Mouse (Mus musculus) intestine, embryonic 14.5 days (tissue): ENCODE results near the gene Cxcr5. TPM values are rescaled to one million over a fixed set of nuclear protein-coding genes. Genes with fewer than 3 reads are reported as not detected.

Source experiments
- ATAC-seq: fragments of 200-750 bp; cut with Nextera tagmentation; replicated peaks from 2 replicates; pipeline ENCODE4 v1.8.0; 2017; ENCODE audit warnings: low read depth, moderate number of reproducible peaks, moderate TSS enrichment, moderate library complexity; ENCODE audit not compliant: low FRiP score, low TSS enrichment
- DNase-seq: peaks from one replicate; pipeline ENCODE4 v3.0.0-alpha.2; 2018; ENCODE audit warnings: low spot score
- H3K27ac ChIP-seq: fragments of 300-500 bp; sonication (generic); 2 replicates; pipeline ENCODE4 v1.5.1; 2014; ENCODE audit warnings: low read depth, mild to moderate bottlenecking, control low read depth
- H3K27me3 ChIP-seq: fragments of 300-500 bp; sonication (generic); replicated peaks from 2 replicates; pipeline ENCODE4 v1.6.1; 2014; ENCODE audit warnings: low read length, control low read depth; ENCODE audit not compliant: control insufficient read depth, insufficient read depth
- H3K36me3 ChIP-seq: fragments of 300-500 bp; sonication (generic); 2 replicates; pipeline ENCODE4 v1.6.1; 2014; ENCODE audit warnings: low read length, control low read depth; ENCODE audit not compliant: control insufficient read depth, insufficient read depth
- H3K4me1 ChIP-seq: fragments of 300-500 bp; sonication (generic); replicated peaks from 2 replicates; pipeline ENCODE4 v1.6.1; 2014; ENCODE audit warnings: low read length, control low read depth, mixed read lengths; ENCODE audit not compliant: control insufficient read depth, insufficient read depth
- H3K4me2 ChIP-seq: fragments of 300-500 bp; sonication (generic); 2 replicates; pipeline ENCODE4 v1.6.1; 2014; ENCODE audit warnings: low read length
- H3K4me3 ChIP-seq: fragments of 300-500 bp; sonication (generic); 2 replicates; pipeline ENCODE4 v1.5.1; 2014; ENCODE audit warnings: low read depth, low read length, control low read depth, mixed read lengths
- H3K9ac ChIP-seq: fragments of 300-500 bp; sonication (generic); 2 replicates; pipeline ENCODE4 v1.6.1; 2014; ENCODE audit warnings: mild to moderate bottlenecking, low read length
- H3K9me3 ChIP-seq: fragments of 300-500 bp; sonication (generic); 2 replicates; pipeline ENCODE4 v1.6.1; 2016; ENCODE audit warnings: low read length, control low read depth; ENCODE audit not compliant: control insufficient read depth
- WGBS: fragments of 180-500 bp; shearing (Covaris S2); extraction: QIAGEN DNeasy Blood & Tissue Kit; methylation state at CpG from one replicate; pipeline ENCODE4 v1.1.7; 2014; 5-methylcytosine and 5-hydroxymethylcytosine counted together
- polyA plus RNA-seq: library from polyadenylated mRNA; unstranded; fragments of >200 nt; fragmentation: Nextera tagmentation; extraction: Ambion mirVana; gene quantifications from 2 replicates; pipeline ENCODE4 v1.2.1, GENCODE M21; 2014

Cxcr5 gene
- polyA plus RNA-seq, 1 experiment from 2014 or later: 0.89 TPM

- H3K4me1 ChIP-seq: no peaks in the 10 kb centered on the region
- 78% methylated on average over 6 of the region's 6 CpGs for WGBS
- no peaks in the 10 kb centered on the region for H3K36me3 ChIP-seq
- DNase-seq (no peak), ATAC-seq (no peak)
- no peaks in the 10 kb centered on the region for H3K9me3 ChIP-seq
- no peak overlapping the region for H3K9ac ChIP-seq
- no peak overlapping the region for H3K4me2 ChIP-seq
- no peak overlapping the region for H3K4me3 ChIP-seq
- no peak overlapping the region for H3K27ac ChIP-seq
- H3K27me3 ChIP-seq: no peaks in the 10 kb centered on the region
Measured at GRCm38 (mm10) chr9:44565367-44565766, 3.7 kb upstream of the Cxcr5 start.

GRCm38 (mm10) chr9:44562936-44563335, 1.3 kb upstream of the Cxcr5 start:
- H3K27ac ChIP-seq: no peak overlapping the region
- ATAC-seq (no peak), DNase-seq (no peak)
- no peak overlapping the region for H3K4me3 ChIP-seq
- no peaks in the 10 kb centered on the region for H3K9me3 ChIP-seq
- no peak overlapping the region for H3K9ac ChIP-seq
- no peaks in the 10 kb centered on the region for H3K27me3 ChIP-seq
- 57% methylated on average over 12 of the region's 12 CpGs for WGBS
- no peaks in the 10 kb centered on the region for H3K4me1 ChIP-seq
- H3K36me3 ChIP-seq: no peaks in the 10 kb centered on the region
- no peak overlapping the region for H3K4me2 ChIP-seq

- Histone ChIP-seq H3K9me3 (no peaks in the 10 kb centered on the region), H3K27me3 (no peaks in the 10 kb centered on the region), H3K4me1 (no peaks in the 10 kb centered on the region), H3K36me3 (no peaks in the 10 kb centered on the region), H3K4me2 (no peak overlapping the region), H3K4me3 (no peak overlapping the region), H3K27ac (no peak overlapping the region), H3K9ac (no peak overlapping the region)
- WGBS: 74% methylated on average over 8 of the region's 8 CpGs
- 0 out of 2 replicates have a peak, but pooled peaks have one; percentile 47 for ATAC-seq
- peak; percentile 55 for DNase-seq
Measured at GRCm38 (mm10) chr9:44552161-44552560, 9.5 kb downstream of the Cxcr5 start.

- Histone ChIP-seq H3K4me3 (no peak overlapping the region), H3K27me3 (no peaks in the 10 kb centered on the region), H3K4me2 (no peak overlapping the region), H3K27ac (no peak overlapping the region), H3K4me1 (no peaks in the 10 kb centered on the region), H3K9me3 (no peaks in the 10 kb centered on the region), H3K9ac (no peak overlapping the region), H3K36me3 (no peaks in the 10 kb centered on the region)
- ATAC-seq (no peak), DNase-seq (no peak)
- WGBS: 81% methylated on average over 10 of the region's 10 CpGs
Measured at GRCm38 (mm10) chr9:44551138-44551537, 10.5 kb downstream of the Cxcr5 start.

- H3K4me3 ChIP-seq: no peak overlapping the region
- 92% methylated on average over 8 of the region's 8 CpGs for WGBS
- H3K27ac ChIP-seq: no peak overlapping the region
- no peak overlapping the region for H3K9ac ChIP-seq
- H3K36me3 ChIP-seq: no peaks in the 10 kb centered on the region
- H3K4me2 ChIP-seq: no peak overlapping the region
- H3K4me1 ChIP-seq: no peaks in the 10 kb centered on the region
- ATAC-seq (no peak), DNase-seq (no peak)
- H3K27me3 ChIP-seq: no peaks in the 10 kb centered on the region
- H3K9me3 ChIP-seq: no peaks in the 10 kb centered on the region
Measured at GRCm38 (mm10) chr9:44548412-44549152, 13.1 kb downstream of the Cxcr5 start.

GRCm38 (mm10) chr9:44544986-44545385, 16.7 kb downstream of the Cxcr5 start:
- no peaks in the 10 kb centered on the region for H3K4me1 ChIP-seq
- WGBS: 76% methylated on average over 3 of the region's 3 CpGs
- no peak overlapping the region for H3K4me3 ChIP-seq
- no peak overlapping the region for H3K9ac ChIP-seq
- H3K27ac ChIP-seq: no peak overlapping the region
- no peaks in the 10 kb centered on the region for H3K9me3 ChIP-seq
- ATAC-seq: no peak
- DNase-seq: no peak
- no peaks in the 10 kb centered on the region for H3K36me3 ChIP-seq
- no peak overlapping the region for H3K4me2 ChIP-seq
- no peaks in the 10 kb centered on the region for H3K27me3 ChIP-seq

GRCm38 (mm10) chr9:44542364-44542763, 19.3 kb downstream of the Cxcr5 start:
- WGBS: 77% methylated on average over 4 of the region's 4 CpGs
- Histone ChIP-seq H3K4me1 (no peaks in the 10 kb centered on the region), H3K27me3 (no peaks in the 10 kb centered on the region), H3K4me3 (no peak overlapping the region), H3K9ac (no peak overlapping the region), H3K27ac (no peak overlapping the region), H3K36me3 (no peaks in the 10 kb centered on the region), H3K9me3 (no peaks in the 10 kb centered on the region), H3K4me2 (no peak overlapping the region)
- ATAC-seq: no peak
- DNase-seq: no peak

GRCm38 (mm10) chr9:44540676-44541075, 21.0 kb downstream of the Cxcr5 start:
- no peak overlapping the region for H3K27ac ChIP-seq
- no peak overlapping the region for H3K9ac ChIP-seq
- no peaks in the 10 kb centered on the region for H3K27me3 ChIP-seq
- ATAC-seq: no peak
- 82% methylated on average over 3 of the region's 3 CpGs for WGBS
- H3K4me3 ChIP-seq: no peak overlapping the region
- no peaks in the 10 kb centered on the region for H3K36me3 ChIP-seq
- H3K4me1 ChIP-seq: no peaks in the 10 kb centered on the region
- no peak overlapping the region for H3K4me2 ChIP-seq
- no peaks in the 10 kb centered on the region for H3K9me3 ChIP-seq
- no peak for DNase-seq

GRCm38 (mm10) chr9:44539816-44540421, 21.8 kb downstream of the Cxcr5 start:
- H3K9me3 ChIP-seq: no peaks in the 10 kb centered on the region
- H3K27ac ChIP-seq: no peak overlapping the region
- DNase-seq: no peak
- no peak overlapping the region for H3K4me2 ChIP-seq
- WGBS: 75% methylated on average over 2 of the region's 2 CpGs
- no peak overlapping the region for H3K9ac ChIP-seq
- no peak overlapping the region for H3K4me3 ChIP-seq
- no peaks in the 10 kb centered on the region for H3K27me3 ChIP-seq
- no peaks in the 10 kb centered on the region for H3K4me1 ChIP-seq
- no peaks in the 10 kb centered on the region for H3K36me3 ChIP-seq
- no peak for ATAC-seq
